Mouse (Mus musculus) lung, postnatal 0 days (tissue): ENCODE results near the gene Pdyn.

Experiments
- CTCF ChIP-seq: IDR thresholded peaks from 2 replicates; pipeline ENCODE4 v1.5.1; 2016; ENCODE audit warnings: antibody characterized with exemption, mild to moderate bottlenecking
- EP300 ChIP-seq: IDR thresholded peaks from 2 replicates; pipeline ENCODE4 v1.6.1; 2016; ENCODE audit warnings: antibody characterized with exemption, mild to moderate bottlenecking, control low read depth

GRCm38 (mm10) chr2:129680236-129680635 is 19.4 kb downstream of the Pdyn start:
- TF ChIP-seq CTCF (no peak), EP300 (no peak)
